Mouse (Mus musculus): Measurements from ENCODE around the gene 4931428F04Rik.
A peak's percentile ranks its signal among the peaks of the same experiment; 100 is the strongest.
"Not testable (repeated sequence)": the region's sequence is repeated elsewhere in the genome, so short reads cannot be mapped to it uniquely, and the experiment has no call there.

Gene 4931428F04Rik

DNA sequence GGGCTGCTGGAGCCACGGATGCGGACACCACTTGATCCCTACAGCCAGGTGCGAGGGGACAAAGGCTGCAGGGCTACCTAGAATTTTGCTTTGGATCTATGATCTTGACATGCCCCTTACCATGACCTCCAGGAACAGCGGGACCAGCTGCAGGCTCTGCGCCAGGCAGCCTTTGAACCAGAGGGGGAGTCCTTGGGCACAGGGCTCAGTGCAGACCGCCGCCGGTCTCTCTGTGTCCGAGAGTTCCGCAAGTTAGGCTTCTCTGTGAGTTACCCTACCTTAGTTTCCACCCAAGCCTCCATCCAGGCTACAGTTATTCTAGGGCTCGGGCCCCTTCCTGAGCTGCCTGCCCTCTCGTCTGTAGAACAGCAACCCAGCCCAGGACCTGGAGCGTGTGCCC lies 18.0 kb upstream of the 4931428F04Rik start:
- no peak for DNase-seq (ENCODE audit: low read depth, low spot score)

DNA sequence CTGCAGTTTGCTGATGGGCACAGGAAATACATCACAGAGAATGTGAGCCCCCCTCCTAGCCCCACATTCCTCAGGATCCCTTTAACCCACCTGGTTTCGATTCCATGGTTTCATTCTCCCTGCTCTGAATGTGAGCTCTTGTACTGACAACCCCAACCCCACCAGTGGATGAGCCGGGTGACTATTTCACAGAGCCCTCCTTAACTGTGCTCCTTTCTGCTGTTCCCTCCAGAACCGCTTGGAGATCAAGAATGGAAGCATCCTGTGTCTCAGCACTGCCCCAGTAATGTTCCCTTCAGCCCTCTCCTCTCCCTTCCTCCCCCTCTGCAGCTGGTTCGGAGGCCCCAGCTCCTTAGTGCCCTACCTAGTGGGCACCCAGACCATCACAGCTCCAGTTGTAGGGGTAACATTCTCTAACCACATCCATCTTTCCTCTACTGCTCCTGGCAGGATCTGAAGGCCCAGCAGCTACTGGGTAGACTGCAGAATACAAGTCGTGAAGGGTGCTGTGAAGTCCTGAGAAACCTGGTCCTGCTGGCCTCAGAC lies 16.6 kb upstream of the 4931428F04Rik start:
- no peak for DNase-seq (ENCODE audit: low read depth, low spot score)

DNA sequence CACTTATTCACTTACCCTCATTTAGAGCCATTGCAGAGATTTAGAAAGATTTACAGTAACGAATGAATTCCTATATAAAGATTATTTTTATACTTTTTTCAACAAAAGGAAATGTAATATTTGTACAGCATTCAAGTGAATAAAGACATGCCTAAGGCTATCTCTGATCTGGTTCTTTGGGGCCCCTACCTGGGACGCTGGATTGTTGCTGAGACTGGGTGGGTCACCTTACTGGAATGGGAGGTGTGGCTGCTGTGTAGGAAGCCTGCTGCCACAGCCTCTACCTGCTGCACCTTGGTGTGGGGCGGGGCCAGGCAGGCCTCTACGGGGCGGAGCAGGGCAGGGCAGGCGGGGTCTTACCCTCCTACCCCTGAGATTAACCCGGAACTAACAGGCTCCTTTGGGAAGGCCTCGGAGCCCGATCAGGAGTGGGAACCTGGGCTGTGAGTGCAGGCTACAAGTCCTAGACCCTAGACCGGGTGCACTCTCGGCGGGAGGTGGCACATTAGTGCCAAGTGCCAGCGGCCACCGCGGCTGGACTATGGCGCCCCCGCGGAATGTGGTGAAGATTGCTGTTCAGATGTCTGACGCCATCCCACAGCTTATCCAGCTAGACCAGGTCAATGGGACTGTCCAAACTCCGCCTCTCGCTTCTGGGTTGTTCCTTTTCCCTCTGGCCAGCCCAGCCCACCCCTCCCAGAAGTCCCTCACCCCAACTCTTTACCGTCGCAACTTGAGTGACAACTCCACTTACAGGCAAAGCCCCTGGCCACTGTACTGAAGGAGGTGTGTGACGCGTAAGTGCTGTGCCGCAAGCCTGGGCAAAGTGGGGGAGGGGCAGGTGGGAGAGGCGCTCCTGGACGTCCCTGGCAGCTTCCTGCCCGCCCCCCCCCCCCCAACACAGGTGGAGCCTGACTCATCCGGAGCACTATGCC lies 15.8 kb upstream of the 4931428F04Rik start, which contains the start of gene Elmo3:
TSS of gene Elmo3 (plus strand) at position 391 of the 935 bp plus-strand sequence.
- DNase-seq (ENCODE audit: low read depth, low spot score): no peak

DNA sequence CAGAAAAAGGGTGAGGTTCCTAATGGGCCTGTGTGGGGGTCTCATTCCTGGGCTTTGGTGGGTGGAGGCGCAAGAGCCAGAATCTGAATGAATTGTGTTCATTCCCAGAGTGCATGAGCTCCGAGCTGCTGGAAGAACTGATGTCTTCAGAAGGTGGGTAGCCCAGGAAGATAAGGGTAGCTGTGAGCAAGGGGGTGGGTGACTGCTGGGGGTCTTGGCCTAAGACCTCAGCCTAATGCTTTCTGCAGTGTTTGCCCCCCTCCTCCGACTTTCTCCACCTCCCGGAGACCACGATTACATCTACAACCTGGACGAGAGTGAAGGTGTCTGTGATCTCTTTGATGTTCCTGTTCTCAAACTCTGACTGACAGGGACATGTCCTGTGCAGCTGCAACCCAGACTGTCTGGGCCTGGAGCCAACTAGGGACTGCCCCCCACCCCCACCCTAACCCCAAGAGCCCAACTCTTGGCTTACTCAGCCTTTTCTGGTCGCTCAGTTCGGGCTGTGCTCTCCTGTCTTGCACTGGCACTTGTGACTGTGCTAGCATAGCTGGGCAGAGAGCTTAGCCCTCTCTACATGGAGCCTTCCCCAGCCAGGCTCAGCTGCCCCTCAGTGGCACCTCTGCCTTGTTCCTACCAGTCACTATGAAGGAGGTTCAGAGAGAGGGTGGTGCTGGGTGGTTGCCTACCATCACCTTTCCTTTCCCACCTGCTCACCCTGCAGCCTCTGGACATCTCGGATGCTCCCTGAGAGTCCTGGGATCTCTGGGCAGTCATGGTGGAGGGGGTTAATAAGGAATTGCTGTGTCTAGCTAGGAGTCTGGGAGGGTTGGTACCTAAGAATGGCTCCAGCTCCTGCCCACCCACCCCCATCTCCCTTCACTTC lies 14.9 kb upstream of the 4931428F04Rik start:
- DNase-seq (ENCODE audit: low read depth, low spot score): no peak

DNA sequence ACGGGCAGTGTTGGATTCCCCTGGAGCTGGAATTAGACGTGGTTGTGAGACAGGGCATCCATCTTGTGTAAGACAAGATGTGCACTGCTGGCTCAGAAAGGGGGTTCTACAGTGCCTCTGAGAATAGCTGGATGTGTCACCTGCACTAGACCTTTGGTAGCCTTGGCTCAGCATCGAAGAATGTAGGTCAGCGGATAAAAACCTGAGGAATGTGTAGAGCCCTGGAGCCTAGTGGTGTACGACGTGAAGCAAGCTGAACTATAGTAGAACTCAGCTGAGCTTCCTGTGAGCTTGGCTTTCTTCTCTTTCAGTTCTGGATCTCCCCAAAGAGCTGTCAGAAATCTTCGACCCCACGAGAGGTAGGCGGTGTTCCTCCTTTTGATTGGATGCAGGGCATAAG lies 14.2 kb upstream of the 4931428F04Rik start:
- no peak for DNase-seq (ENCODE audit: low read depth, low spot score)

DNA sequence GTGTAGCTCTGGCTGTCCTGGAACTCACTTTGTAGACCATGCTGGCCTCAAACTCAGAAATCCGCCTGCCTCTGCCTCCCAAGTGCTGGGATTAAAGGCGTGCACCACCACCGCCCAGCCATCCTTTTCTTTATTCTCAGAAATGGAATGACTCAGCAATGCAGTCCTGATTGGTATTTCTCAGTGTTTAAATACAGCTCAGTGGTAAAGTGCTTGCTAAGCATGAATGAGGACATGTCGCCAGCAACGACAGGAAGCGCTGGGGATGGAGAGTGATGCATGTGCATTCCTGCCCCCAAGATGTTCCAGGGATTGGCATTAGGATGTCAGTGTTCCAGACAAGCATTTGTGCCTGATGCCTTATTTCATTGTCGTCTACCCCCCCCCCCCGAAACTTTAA lies 13.7 kb upstream of the 4931428F04Rik start:
- no peak for DNase-seq (ENCODE audit: low read depth, low spot score)

DNA sequence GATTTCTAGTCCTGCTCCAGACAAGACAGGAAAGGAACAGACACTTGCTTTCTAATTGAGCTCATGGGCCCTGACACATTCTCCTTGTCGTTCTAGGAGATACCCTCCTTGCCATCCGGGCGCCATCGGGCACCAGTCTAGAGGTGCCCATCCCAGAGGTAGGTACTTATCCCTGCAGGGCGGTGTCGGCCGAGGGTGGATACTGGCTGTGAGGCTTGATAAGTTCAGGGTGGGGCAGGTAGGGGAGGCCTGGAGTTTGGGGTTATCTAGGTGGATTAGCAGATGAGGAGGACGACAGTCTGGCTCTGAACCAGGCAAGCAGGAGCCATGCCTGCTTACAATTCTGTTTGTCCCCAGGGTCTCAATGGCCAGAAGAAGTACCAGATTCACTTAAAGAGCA lies 10.3 kb upstream of the 4931428F04Rik start:
- no peak for DNase-seq (ENCODE audit: low read depth, low spot score)

DNA sequence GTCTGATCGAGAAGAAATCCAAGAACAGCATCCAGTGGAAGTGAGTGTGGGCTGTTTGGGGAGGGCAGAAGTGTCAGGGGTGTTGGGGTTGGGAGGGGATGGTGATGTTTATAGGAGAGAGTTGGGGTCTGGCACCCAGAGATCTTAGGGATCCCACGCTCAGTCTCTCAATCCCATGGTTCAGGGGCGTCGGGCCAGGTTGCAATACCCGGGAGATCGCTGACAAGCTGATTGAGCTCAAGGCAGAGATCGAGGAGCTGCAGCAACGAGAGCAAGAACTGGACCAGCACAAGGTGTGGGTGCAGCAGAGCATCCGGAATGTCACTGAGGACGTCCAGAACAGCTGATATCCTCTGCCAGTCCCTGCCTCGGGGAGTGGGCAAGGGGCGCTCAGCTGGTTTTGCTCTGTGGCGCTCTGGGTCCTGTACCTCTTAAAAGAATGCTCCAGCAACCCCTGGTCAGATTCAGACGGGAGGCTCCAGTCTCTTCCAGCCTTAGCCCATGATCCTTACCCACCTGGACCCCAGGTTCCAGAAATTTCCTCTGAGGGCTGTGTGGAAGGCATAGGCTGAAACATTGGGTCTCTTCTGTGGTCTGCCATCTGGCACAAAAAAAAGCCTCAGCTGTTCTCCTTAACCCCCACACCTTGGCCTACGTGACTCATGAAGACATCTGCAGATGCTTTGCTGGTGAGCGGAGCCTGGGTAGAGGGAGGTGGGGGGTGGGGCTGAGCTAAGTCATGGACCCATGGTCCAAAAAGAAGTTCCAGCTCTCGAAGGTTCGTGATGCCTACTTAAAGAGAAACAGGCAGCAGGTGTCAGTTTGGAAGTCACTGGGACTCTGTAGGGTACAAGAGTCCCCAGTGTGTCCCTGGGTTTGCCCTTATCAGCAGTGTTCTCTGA lies 8.9 kb upstream of the 4931428F04Rik start:
- DNase-seq (ENCODE audit: low read depth, low spot score): no peak

DNA sequence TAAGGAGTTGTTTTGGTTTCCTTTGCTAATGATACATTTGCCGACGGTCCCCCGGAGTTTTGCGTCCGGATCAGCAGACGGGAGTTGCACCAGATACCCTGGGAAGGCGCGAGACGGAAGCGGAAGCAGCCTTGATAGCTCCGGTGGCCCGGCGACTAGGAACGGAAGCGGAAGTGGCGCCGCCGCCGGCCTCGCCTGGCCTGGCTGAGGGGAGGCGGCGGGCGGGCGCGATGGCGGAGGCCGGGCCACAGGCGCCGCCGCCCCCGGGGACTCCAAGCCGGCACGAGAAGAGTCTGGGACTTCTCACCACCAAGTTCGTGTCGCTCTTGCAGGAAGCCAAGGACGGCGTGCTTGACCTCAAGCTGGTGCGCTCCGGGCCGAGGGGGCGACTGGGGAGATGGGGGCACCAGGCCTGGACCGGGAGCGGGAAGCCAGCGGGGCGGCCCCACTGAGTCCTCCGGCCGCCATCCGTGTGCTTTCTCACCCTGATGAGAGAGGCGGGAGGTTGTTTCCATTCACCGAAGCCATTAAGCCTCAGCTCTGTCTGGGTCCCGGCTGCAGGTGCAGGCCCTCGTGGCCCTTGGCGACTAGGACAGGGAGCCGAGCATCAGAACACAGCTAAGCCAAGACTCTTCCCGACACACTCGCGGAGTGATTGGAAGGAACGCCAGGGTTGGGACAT lies 8.0 kb upstream of the 4931428F04Rik start, which contains the start of gene E2f4:
TSS of gene E2f4 (plus strand) at position 153 of the 682 bp plus-strand sequence.
- DNase-seq (ENCODE audit: low read depth, low spot score): peak; percentile 81

DNA sequence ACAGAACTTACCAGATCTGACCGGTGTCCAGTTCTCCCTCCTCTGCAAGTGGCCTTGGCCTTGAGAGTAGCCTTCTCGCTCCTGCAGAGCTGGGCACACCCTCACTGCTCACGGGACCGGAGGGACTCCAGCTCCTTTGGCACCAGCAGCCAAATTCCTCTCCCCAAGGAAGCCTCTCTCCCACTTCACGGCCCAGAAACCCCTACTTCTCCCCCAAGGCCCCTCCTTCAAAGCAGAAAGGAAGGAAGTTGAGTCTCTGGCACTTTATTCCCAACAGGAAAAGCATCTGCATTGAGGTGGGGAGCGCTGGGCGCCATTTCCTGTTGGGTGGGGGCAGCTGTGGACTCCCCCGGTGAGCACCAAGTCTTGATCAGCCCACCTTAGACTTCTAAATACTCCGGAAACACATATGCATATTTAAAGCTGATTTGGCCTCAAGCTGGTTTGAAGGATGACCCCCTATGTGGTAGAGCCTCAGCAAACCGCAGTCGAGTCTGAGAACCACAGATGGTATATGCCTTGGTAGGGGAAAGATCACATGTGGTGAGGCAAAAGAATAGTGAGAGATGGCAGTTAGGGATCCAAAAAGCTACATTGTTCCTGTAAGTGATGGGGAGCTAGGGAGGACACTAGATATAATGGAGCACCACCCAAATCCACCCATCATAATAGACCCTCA lies 6.4 kb upstream of the 4931428F04Rik start, which contains the start of gene Exoc3l:
TSS of gene Exoc3l (minus strand) at position 207 of the 679 bp plus-strand sequence.
- DNase-seq (ENCODE audit: low read depth, low spot score): no peak

DNA sequence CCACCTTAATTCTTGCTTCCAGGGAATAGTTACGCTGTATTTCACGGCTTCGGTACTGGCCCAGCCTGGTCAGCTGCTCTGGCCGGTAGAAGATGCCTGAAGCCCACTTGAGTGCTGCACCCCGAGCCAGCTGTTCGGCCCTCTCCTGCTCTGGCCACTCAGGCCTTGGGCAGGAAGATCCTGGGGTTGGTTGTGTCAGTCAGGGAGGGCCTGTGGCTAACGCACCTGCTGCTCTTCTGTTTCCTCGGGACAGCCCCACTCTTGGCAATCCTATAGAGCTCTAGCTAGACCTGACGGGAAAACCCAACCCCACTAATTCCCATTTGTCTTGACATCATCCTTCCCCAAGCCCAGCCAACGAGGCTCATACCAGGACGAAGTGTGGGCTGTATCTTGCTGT lies 5.6 kb upstream of the 4931428F04Rik start:
- no peak for DNase-seq (ENCODE audit: low read depth, low spot score)

DNA sequence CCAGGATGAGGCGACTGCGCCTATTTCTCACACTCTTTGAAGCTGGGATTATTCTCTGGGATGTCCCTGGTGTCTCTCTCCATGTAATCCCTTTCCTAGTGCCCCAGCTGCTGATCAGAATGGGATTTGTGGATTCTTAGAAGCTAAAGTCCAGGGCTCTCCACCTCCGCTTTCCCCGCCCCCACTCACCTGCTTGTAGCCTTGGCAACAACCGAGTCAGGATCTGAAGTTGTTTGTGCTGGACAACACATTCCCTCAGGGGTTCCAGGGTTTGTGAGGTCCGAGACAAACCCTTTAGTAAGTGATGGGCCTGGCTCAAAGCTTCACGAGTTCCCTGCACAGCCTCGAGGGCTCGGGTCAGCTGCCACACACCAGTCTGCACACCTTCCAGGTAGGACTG lies 5.1 kb upstream of the 4931428F04Rik start:
- DNase-seq (ENCODE audit: low read depth, low spot score): no peak

DNA sequence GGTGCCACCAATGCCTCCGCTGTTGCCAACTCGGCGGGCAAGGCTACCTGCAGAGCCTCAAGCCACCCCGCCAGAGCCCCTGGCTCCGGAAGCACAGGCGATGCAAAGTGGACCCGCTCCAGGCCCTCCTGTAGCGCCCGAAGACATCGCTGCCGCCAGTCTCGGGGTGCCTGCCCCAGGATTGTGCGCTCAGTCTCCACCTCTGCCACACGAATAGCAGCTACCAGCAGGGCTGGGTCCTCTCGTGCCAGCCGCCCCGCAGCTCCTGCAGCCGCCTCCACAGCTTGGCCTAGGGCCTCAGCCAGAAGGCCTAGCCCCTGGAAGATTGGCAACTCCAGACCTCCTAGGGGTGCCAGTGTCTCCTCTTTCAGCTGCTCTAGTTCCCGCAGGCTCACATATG lies 3.7 kb upstream of the 4931428F04Rik start:
- DNase-seq (ENCODE audit: low read depth, low spot score): no peak

DNA sequence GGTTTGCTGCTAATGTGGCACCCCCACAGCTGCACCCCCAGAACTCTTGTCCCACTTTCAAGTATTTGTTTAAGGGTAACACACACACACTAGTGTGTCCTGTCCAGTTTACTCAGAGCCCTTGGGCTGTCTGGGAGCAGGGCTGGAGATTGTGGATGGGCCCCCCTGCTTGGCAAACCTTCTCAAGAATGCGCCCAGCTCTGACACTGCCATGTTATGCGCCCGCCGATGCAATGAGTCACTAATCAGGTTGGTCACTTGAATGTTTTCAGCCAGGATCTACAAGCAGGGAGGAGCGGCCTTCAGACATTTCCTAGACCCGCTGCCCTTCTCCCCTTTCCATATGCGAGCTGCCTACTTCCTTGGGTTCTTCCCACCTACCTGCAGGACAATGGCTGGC lies 2.8 kb upstream of the 4931428F04Rik start:
- no peak for DNase-seq (ENCODE audit: low read depth, low spot score)

DNA sequence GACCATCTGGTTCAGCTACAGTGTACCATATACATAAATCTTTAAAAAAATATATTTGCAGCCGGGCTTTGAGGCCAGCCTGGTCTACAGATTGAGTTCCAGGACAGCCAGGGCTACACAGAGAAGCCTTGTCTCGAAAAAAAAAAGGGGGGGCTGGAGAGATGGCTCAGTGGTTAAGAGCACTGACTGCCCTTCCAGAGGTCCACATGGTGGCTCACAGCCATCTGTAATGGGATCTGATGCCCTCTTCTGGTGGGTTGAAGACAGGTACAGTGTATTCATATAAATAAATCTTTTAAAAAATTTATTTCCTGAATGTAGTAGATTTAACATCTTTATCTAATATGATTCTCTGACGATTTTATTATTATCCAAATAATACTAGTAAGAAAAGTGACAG lies 2.1 kb upstream of the 4931428F04Rik start:
- not testable (repeated sequence) for DNase-seq (ENCODE audit: low read depth, low spot score)

DNA sequence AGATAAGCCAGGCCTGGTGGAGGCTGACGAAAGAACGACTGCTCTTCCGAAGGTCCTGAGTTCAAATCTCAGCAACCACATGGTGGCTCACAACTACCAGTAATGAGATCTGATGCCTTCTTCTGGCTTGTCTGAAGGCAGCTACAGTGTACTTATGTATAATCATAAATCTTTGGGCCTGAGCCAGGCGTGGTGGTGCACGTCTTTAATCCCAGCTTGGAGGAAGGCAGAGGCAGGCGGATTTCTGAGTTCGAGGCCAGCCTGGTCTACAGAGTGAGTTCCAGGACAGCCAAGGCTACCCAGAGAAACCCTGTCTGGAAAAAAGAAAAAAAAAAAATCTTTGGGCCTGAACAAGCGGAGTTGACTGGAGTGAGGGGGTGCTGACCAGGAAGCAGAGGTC lies 1.7 kb upstream of the 4931428F04Rik start:
- DNase-seq (ENCODE audit: low read depth, low spot score): not testable (repeated sequence)

DNA sequence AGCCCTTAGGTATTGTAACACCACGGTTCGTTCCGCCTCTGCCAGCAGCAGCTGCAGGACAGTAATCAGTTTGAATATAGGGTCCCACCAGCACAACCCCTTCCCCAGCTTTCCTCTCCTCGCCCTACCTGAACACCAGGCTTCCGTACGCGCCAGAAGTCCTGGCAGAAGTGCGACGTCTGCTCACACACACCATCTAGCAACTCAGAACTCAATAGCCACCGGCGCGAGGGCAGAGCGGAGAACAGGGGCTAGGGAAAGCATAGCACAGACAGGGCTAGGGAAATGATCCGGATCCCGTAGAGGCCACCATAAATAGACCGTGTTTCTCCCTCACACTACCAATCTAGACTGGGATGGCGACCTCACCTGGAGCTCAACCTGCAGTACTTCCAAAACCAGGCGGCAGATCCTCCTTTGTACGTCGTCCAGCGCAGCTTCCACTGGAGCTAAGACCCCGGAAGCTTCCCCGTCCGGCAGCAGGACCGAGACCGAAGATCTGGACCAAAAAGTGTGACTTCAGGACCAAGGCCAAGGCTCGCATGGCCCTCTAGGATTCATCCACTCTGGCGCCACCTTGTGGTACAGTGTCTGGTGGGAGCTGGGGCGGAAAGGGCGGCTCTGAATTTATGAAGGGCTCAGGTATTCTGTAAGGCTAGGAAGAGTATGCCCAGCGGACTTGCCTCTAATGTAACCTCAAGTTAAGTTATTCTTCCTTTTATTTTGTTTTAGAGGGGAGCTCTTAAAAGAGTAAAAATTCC lies 1.1 kb upstream of the 4931428F04Rik start:
- peak; percentile 87 for DNase-seq (ENCODE audit: low read depth, low spot score)

DNA sequence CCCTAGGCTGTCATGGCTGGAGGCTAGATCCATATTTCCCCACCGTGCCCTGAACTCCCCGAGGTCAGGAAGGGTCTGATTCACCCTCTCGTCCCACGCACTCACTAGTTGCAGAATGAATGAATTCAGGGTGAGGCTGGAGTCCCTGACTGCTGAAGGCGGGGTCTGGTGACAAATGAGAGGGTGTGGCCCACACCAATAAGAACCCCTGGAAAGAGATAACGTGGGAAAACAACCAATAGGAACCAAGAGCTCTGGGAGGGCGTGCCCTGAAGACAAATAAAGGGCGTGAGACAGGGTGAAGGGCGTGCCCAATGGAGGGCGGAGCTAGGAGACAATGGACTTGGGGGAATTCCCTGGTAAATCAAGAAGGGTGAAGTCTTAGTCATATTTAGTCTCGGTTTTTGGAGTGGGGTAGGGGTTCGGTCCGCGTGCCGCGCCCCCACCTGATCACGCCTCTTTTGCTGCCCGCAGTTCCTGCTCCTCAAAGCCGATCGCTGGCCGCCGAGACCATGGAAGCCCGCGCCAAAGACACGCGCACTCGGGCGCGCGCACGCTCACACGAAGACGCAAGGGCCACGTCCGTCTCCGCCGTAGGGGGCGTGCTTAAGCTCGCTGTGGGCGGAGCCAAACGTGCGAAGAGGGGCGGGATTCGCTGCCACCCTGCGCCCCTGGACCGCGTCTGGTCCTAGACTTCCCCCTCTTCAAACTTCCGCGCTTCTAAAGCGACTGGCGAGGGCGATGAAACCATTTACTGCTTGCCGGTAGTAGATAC lies 519 bp downstream of the 4931428F04Rik start:
- peak; percentile 98 for DNase-seq (ENCODE audit: low read depth, low spot score)

Data from WW6 (cell line).